Mouse (Mus musculus) T-helper 1 cell (primary cell): Measurements from ENCODE around the gene Dennd2c.
"Not testable (repeated sequence)": the region's sequence is repeated elsewhere in the genome, so short reads cannot be mapped to it uniquely, and the experiment has no call there.

Source experiments
- in situ Hi-C: fragments of 300-600 bp; cut with MboI, MseI; formaldehyde crosslinking; loops from one replicate; pipeline ENCODE4 v1.15.1; 2025; ENCODE audit warnings: high pct_unique_total_duplicates

Gene Dennd2c

GRCm38 (mm10) chr3:103214593-103215285 is 112.3 kb downstream of the Dennd2c start:
- in situ Hi-C loops: no loop called here

GRCm38 (mm10) chr3:103215399-103215798 is 113.0 kb downstream of the Dennd2c start:
- in situ Hi-C loops: not testable (repeated sequence)
